Mouse (Mus musculus): ENCODE data around the gene Rbbp4.
"Not testable (repeated sequence)": the region's sequence is repeated elsewhere in the genome, so short reads cannot be mapped to it uniquely, and the experiment has no call there.

Rbbp4 gene

GRCm38 (mm10) chr4:129335216-129336074 lies at the start of gene Rbbp4, which contains the start of gene Zbtb8os:
Gene Rbbp4 (minus strand): TSS chr4:129335370.
Gene Zbtb8os (plus strand): TSS chr4:129335695.
- DNase-seq, result peak; percentile 97

- DNase-seq, result no peak
Observed at GRCm38 (mm10) chr4:129384440-129384839, 49.3 kb upstream of the Rbbp4 start.

- no peak for DNase-seq
Observed at GRCm38 (mm10) chr4:129383586-129383985, 48.4 kb upstream of the Rbbp4 start.

- no peak for DNase-seq
Observed at GRCm38 (mm10) chr4:129382488-129382887, 47.3 kb upstream of the Rbbp4 start.

- no peak for DNase-seq
Observed at GRCm38 (mm10) chr4:129382029-129382428, 46.9 kb upstream of the Rbbp4 start.

- no peak for DNase-seq
Observed at GRCm38 (mm10) chr4:129381148-129381547, 46.0 kb upstream of the Rbbp4 start.

GRCm38 (mm10) chr4:129379805-129380204 lies 44.6 kb upstream of the Rbbp4 start:
- no peak for DNase-seq

GRCm38 (mm10) chr4:129377601-129378390 lies 42.6 kb upstream of the Rbbp4 start, which contains the start of gene Zbtb8a:
Gene Zbtb8a (minus strand): TSS chr4:129378116.
- DNase-seq, result no peak

- peak in 1 of 2 experiments; percentile 14 for DNase-seq
Observed at GRCm38 (mm10) chr4:129376961-129377545, 41.9 kb upstream of the Rbbp4 start.

- DNase-seq, result no peak
Observed at GRCm38 (mm10) chr4:129375821-129376220, 40.7 kb upstream of the Rbbp4 start.

GRCm38 (mm10) chr4:129375000-129375399 lies 39.8 kb upstream of the Rbbp4 start:
- no peak for DNase-seq

- DNase-seq, result no peak
Observed at GRCm38 (mm10) chr4:129374219-129374755, 39.1 kb upstream of the Rbbp4 start.

- no peak for DNase-seq
Observed at GRCm38 (mm10) chr4:129373202-129373976, 38.2 kb upstream of the Rbbp4 start.

- no peak for DNase-seq
Observed at GRCm38 (mm10) chr4:129371391-129371790, 36.2 kb upstream of the Rbbp4 start.

- DNase-seq, result no peak
Observed at GRCm38 (mm10) chr4:129365224-129365623, 30.1 kb upstream of the Rbbp4 start.

- DNase-seq, result no peak
Observed at GRCm38 (mm10) chr4:129364379-129364778, 29.2 kb upstream of the Rbbp4 start.

GRCm38 (mm10) chr4:129363463-129363862 lies 28.3 kb upstream of the Rbbp4 start:
- DNase-seq, result no peak

- no peak for DNase-seq
Observed at GRCm38 (mm10) chr4:129362771-129363170, 27.6 kb upstream of the Rbbp4 start.

GRCm38 (mm10) chr4:129362238-129362637 lies 27.1 kb upstream of the Rbbp4 start:
- DNase-seq, result not testable (repeated sequence)

- DNase-seq, result no peak
Observed at GRCm38 (mm10) chr4:129357613-129358163, 22.5 kb upstream of the Rbbp4 start.

GRCm38 (mm10) chr4:129354236-129354635 lies 19.1 kb upstream of the Rbbp4 start:
- DNase-seq, result no peak

- DNase-seq, result no peak
Observed at GRCm38 (mm10) chr4:129353176-129353575, 18.0 kb upstream of the Rbbp4 start.
